Mouse (Mus musculus): ENCODE measurements at regions not wholly inside any gene's neighbourhood (a gene's known extent, or its start where the extent isn't known, plus 50 kb on each side); places are given as distances from the start of the nearest gene placed in this dataset.

DNA sequence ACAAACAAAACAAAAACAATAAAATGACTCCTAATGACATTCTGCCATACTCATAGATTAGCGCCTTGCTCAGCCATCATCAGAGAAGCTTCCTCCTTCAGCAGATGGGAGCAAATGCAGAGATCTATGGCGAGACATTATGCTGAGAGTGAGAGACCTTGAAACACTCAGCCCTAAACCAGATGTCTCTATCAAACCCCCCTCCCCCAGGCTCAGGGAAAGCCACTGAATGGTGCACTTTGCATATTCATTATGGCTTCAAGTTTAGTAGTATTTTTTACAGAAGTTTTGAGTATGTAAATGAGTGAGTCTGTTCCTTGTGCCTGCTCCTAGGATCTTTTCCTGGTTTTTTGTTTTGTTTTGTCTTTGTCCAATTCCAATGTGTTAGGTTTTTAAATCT lies 73.9 kb upstream of the Dapk1 start:
- DNase-seq (ENCODE audit: low spot score) (no peak), ATAC-seq (ENCODE audit: low FRiP score) (no peak)
- H3K4me3 ChIP-seq (replicated peaks; ENCODE audit: low read length), result no peak overlapping the region
- 83% methylated on average over 2 of the region's 2 CpGs for WGBS
- H3K9me3 ChIP-seq (ENCODE audit: control insufficient read depth, low read length), result no peaks in the 10 kb centered on the region
- no peaks in the 10 kb centered on the region for H3K27me3 ChIP-seq (ENCODE audit: control insufficient read depth, insufficient read depth, low read length)
- H3K4me2 ChIP-seq (replicated peaks), result no peak overlapping the region
- H3K9ac ChIP-seq, result no peak overlapping the region
- H3K36me3 ChIP-seq (replicated peaks; ENCODE audit: control insufficient read depth, insufficient read depth), result no peaks in the 10 kb centered on the region
- peaks cover 15% of the 10 kb centered on the region for H3K4me1 ChIP-seq (replicated peaks; ENCODE audit: control insufficient read depth, insufficient read depth, low read length)
- H3K27ac ChIP-seq, result no peak overlapping the region

DNA sequence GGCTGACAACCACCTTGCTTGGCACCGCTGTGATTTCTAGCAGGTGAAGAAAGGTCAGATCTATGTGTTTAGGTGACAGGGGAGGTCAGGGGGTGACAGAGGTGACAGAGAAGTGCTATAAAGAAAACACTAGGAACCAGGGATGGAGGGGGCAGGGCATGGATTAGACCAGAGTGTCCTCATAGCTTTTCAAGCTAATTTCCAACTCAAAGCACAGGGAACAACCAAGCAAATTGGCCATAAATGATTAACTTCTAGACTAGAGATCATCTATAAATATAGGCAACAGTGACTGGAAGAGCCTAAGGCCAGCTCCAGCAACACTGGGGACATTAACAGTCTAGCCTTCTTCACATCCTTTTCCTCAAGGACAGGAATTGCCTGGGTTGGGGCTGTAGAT lies 72.9 kb upstream of the Dapk1 start:
- WGBS, result 61% methylated on average over 1 of the region's 1 CpGs
- Histone ChIP-seq H3K27ac (peak overlapping the region; percentile 11; the same call in 1 of the 2 replicates), H3K36me3 (replicated peaks; ENCODE audit: control insufficient read depth, insufficient read depth) (no peaks in the 10 kb centered on the region), H3K9ac (no peak overlapping the region), H3K9me3 (ENCODE audit: control insufficient read depth, low read length) (no peaks in the 10 kb centered on the region), H3K4me3 (replicated peaks; ENCODE audit: low read length) (no peak overlapping the region), H3K27me3 (ENCODE audit: control insufficient read depth, insufficient read depth, low read length) (no peaks in the 10 kb centered on the region), H3K4me2 (replicated peaks) (no peak overlapping the region), H3K4me1 (replicated peaks; ENCODE audit: control insufficient read depth, insufficient read depth, low read length) (peaks cover 15% of the 10 kb centered on the region)
- ATAC-seq (ENCODE audit: low FRiP score), result 0 out of 2 replicates have a peak, but pooled peaks have one; percentile 1
- no peak for DNase-seq (ENCODE audit: low spot score)

DNA sequence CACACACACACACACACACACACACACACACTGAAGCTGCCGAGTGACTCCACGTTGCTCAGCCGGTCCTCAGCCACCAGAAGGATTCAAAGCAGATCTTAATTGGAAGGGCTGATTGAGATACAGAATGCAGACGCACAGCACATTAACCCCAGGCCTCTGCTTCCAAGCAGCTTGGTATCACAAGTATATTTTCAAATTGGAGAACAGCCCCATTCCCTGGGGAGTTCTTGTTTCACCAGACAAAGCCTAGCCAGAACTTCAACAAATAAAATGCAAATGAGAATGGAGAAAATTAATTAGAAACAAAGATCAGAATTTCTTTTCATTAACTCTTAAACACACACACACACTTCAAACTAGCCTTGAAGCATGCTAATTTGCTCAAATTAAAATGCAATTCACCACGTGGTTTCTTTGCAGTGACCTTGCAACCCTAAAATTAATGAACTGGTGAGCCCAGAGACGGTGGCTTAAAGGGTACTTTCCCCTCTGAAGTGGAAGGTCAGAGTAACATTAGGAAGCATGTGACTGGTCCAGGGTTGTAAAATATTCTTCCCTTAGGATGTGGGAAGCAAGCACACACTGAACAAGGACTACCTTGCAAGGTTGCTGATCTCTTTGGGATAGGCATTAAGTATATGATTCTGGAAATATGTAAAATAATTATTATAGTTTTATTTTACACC lies 72.2 kb upstream of the Dapk1 start:
- WGBS, result 8% methylated on average over 6 of the region's 6 CpGs
- Histone ChIP-seq H3K4me3 (replicated peaks; ENCODE audit: low read length) (no peak overlapping the region), H3K9ac (no peak overlapping the region), H3K27me3 (ENCODE audit: control insufficient read depth, insufficient read depth, low read length) (no peaks in the 10 kb centered on the region), H3K4me2 (replicated peaks) (no peak overlapping the region), H3K36me3 (replicated peaks; ENCODE audit: control insufficient read depth, insufficient read depth) (no peaks in the 10 kb centered on the region), H3K27ac (peak overlapping the region; percentile 11), H3K4me1 (replicated peaks; ENCODE audit: control insufficient read depth, insufficient read depth, low read length) (peaks cover 18% of the 10 kb centered on the region), H3K9me3 (ENCODE audit: control insufficient read depth, low read length) (no peaks in the 10 kb centered on the region)
- ATAC-seq (ENCODE audit: low FRiP score) (peak; percentile 82), DNase-seq (ENCODE audit: low spot score) (peak; percentile 67)

DNA sequence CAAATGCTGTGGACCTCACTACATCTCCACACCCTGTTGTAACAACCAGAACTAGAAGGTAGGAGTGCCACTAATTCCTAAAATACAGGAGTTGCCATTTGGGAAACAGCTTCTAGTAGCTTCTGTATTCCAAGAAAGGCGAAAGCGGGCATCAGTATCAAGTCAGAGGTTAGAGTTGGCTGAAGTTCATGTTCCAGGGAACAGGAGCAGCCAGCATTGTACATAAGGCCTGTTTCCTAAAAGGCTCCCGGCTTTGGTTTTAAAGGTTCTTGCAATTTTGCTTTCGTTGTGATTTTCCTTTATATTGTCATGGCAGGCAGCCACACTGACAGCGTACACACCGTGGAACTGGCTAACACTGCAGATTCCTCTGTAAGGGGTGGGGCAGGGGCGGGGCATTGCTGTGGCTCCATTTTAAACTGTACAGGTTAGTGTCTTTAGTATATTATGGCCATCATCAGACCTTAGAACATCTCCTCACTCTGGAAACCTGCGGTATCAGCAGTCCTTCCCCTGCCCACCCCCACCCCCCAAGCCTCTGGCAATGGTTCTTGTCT lies 67.8 kb upstream of the Dapk1 start:
- Histone ChIP-seq H3K9me3 (ENCODE audit: control insufficient read depth, low read length) (no peaks in the 10 kb centered on the region), H3K36me3 (replicated peaks; ENCODE audit: control insufficient read depth, insufficient read depth) (no peaks in the 10 kb centered on the region), H3K4me3 (replicated peaks; ENCODE audit: low read length) (no peak overlapping the region), H3K27me3 (ENCODE audit: control insufficient read depth, insufficient read depth, low read length) (no peaks in the 10 kb centered on the region), H3K27ac (no peak overlapping the region), H3K4me1 (replicated peaks; ENCODE audit: control insufficient read depth, insufficient read depth, low read length) (peaks cover 15% of the 10 kb centered on the region), H3K4me2 (replicated peaks) (no peak overlapping the region), H3K9ac (no peak overlapping the region)
- 86% methylated on average over 8 of the region's 8 CpGs for WGBS
- DNase-seq (ENCODE audit: low spot score) (no peak), ATAC-seq (ENCODE audit: low FRiP score) (no peak)

DNA sequence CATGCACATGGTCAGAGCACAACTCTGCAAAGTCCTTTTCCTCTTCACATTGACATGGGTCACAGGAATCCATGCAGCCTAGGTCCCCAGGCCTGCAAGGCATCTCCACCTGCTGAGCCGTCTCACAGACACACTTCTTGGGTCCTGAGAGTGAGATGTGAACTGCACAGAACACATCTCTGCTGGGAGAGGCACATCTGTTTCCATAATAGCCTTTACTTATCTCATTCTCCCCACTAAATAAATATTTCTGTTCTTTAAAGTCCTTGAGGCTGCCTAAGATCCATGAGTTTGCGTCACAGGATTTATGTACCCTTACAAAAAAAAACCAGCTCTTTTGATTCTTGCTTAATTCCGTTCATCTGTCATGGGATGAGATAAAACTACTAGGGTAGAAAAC lies 67.2 kb upstream of the Dapk1 start:
- 60% methylated on average over 3 of the region's 3 CpGs for WGBS
- DNase-seq (ENCODE audit: low spot score) (no peak), ATAC-seq (ENCODE audit: low FRiP score) (no peak)
- no peaks in the 10 kb centered on the region for H3K36me3 ChIP-seq (replicated peaks; ENCODE audit: control insufficient read depth, insufficient read depth)
- H3K27ac ChIP-seq, result no peak overlapping the region
- H3K9me3 ChIP-seq (ENCODE audit: control insufficient read depth, low read length), result no peaks in the 10 kb centered on the region
- no peak overlapping the region for H3K9ac ChIP-seq
- H3K4me2 ChIP-seq (replicated peaks), result no peak overlapping the region
- H3K4me1 ChIP-seq (replicated peaks; ENCODE audit: control insufficient read depth, insufficient read depth, low read length), result peaks cover 13% of the 10 kb centered on the region; the same call in 1 of the 2 replicates
- H3K4me3 ChIP-seq (replicated peaks; ENCODE audit: low read length), result no peak overlapping the region
- H3K27me3 ChIP-seq (ENCODE audit: control insufficient read depth, insufficient read depth, low read length), result no peaks in the 10 kb centered on the region

DNA sequence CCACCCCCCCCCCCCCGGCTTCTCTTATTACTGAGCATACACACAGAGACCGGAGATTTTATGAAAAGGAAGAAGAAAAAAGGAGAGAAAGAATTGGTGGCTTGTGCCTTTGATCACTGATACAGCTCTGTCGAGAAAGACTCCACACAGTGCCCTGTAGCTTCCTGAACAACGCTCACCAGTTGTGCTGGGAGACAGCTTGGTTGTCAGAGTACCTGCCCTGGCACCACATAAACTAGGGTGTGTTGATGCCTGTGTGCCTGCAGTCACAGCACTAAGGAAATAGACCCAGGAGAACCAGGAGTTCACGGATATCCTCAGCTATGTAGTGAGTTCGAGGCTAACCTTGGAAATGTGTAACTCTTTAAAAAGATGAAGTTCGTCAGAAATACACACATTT lies 66.7 kb upstream of the Dapk1 start:
- Histone ChIP-seq H3K36me3 (replicated peaks; ENCODE audit: control insufficient read depth, insufficient read depth) (no peaks in the 10 kb centered on the region), H3K9me3 (ENCODE audit: control insufficient read depth, low read length) (no peaks in the 10 kb centered on the region), H3K4me3 (replicated peaks; ENCODE audit: low read length) (no peak overlapping the region), H3K4me1 (replicated peaks; ENCODE audit: control insufficient read depth, insufficient read depth, low read length) (0 out of 2 replicates have a peak, but pooled peaks cover 8% of the 10 kb centered on the region), H3K27ac (no peak overlapping the region), H3K4me2 (replicated peaks) (no peak overlapping the region), H3K27me3 (ENCODE audit: control insufficient read depth, insufficient read depth, low read length) (no peaks in the 10 kb centered on the region), H3K9ac (no peak overlapping the region)
- DNase-seq (ENCODE audit: low spot score) (no peak), ATAC-seq (ENCODE audit: low FRiP score) (no peak)
- WGBS, result 69% methylated on average over 7 of the region's 7 CpGs

DNA sequence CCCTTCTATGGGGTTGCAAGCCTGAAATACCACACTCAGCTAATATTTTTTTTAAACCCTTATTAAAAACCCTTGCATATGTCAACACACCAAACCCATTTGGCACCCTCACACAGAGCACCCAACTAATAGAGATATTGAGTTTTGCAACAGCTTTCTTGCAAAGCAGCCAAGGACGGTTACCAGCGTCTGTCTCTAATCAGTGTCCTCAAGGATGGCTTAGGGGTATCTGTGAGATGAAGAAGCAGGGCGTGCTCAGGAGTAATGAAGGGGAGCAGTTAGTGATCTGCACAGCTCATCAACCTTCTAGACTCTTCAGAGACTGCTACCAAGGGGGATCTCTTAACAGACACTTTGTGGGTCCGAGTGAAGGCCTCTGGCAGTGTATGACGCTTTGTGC lies 65.0 kb upstream of the Dapk1 start:
- H3K4me1 ChIP-seq (replicated peaks; ENCODE audit: control insufficient read depth, insufficient read depth, low read length), result 0 out of 2 replicates have a peak, but pooled peaks cover 6% of the 10 kb centered on the region
- no peaks in the 10 kb centered on the region for H3K27me3 ChIP-seq (ENCODE audit: control insufficient read depth, insufficient read depth, low read length)
- no peaks in the 10 kb centered on the region for H3K36me3 ChIP-seq (replicated peaks; ENCODE audit: control insufficient read depth, insufficient read depth)
- H3K4me2 ChIP-seq (replicated peaks), result no peak overlapping the region
- no peak for DNase-seq (ENCODE audit: low spot score)
- 94% methylated on average over 5 of the region's 5 CpGs for WGBS
- no peak overlapping the region for H3K27ac ChIP-seq
- ATAC-seq (ENCODE audit: low FRiP score), result no peak
- no peaks in the 10 kb centered on the region for H3K9me3 ChIP-seq (ENCODE audit: control insufficient read depth, low read length)
- no peak overlapping the region for H3K4me3 ChIP-seq (replicated peaks; ENCODE audit: low read length)
- no peak overlapping the region for H3K9ac ChIP-seq

DNA sequence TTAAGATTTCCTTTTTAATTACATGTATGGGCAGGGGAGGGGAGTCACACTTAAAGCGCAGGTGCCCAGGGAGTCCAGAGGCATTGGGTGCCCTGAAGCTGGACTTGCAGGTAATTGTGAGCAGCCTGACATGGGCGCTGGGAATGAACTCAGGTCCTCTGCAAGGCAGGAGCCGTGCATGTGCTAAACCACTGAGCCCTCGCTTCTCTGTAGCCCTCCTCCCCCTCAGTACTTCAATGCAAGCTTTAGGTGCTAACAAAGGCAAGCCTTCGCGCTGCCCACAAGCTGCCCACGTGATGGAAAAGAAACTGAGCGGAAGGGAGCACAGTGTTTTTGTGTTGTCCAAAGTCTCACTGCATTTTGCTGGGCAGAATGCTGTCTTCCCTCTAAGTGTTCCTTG lies 63.6 kb upstream of the Dapk1 start:
- 44% methylated on average over 8 of the region's 8 CpGs for WGBS
- DNase-seq (ENCODE audit: low spot score) (no peak), ATAC-seq (ENCODE audit: low FRiP score) (no peak)

DNA sequence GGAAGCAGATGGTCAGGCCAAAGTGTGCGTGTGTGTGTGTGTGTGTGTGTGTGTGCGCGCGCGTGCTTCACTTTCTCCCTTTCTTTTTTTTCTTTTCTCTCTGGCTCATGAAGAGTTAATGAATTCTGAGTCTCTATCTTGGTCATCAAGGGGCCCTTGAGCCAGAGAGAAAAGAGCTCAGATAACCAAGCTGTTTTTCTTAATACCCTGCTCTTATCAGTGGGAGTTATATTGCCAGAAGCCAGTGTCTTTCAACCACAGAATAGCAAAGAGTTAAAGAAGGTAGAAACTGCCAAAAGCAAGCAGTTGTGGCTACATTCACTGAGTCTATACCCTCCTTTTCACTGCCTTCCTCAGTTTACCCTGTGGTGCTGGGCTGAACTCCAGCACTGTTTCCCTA lies 60.6 kb upstream of the Dapk1 start:
- ATAC-seq (ENCODE audit: low FRiP score) (no peak), DNase-seq (ENCODE audit: low spot score) (no peak)
- no peak overlapping the region for H3K9ac ChIP-seq
- 0 out of 2 replicates have a peak, but pooled peaks cover 4% of the 10 kb centered on the region for H3K4me1 ChIP-seq (replicated peaks; ENCODE audit: control insufficient read depth, insufficient read depth, low read length)
- H3K4me3 ChIP-seq (replicated peaks; ENCODE audit: low read length), result no peak overlapping the region
- no peak overlapping the region for H3K4me2 ChIP-seq (replicated peaks)
- WGBS, result 95% methylated on average over 5 of the region's 5 CpGs
- no peaks in the 10 kb centered on the region for H3K9me3 ChIP-seq (ENCODE audit: control insufficient read depth, low read length)
- no peak overlapping the region for H3K27ac ChIP-seq
- no peaks in the 10 kb centered on the region for H3K27me3 ChIP-seq (ENCODE audit: control insufficient read depth, insufficient read depth, low read length)
- H3K36me3 ChIP-seq (replicated peaks; ENCODE audit: control insufficient read depth, insufficient read depth), result no peaks in the 10 kb centered on the region

More for the DNA sequence above, 63.6 kb upstream of the Dapk1 start:
- Histone ChIP-seq H3K9ac (no peak overlapping the region), H3K36me3 (replicated peaks; ENCODE audit: control insufficient read depth, insufficient read depth) (no peaks in the 10 kb centered on the region), H3K27me3 (ENCODE audit: control insufficient read depth, insufficient read depth, low read length) (no peaks in the 10 kb centered on the region), H3K4me2 (replicated peaks) (no peak overlapping the region), H3K4me1 (replicated peaks; ENCODE audit: control insufficient read depth, insufficient read depth, low read length) (0 out of 2 replicates have a peak, but pooled peaks cover 6% of the 10 kb centered on the region), H3K4me3 (replicated peaks; ENCODE audit: low read length) (no peak overlapping the region), H3K27ac (no peak overlapping the region), H3K9me3 (ENCODE audit: control insufficient read depth, low read length) (no peaks in the 10 kb centered on the region)
